Mouse (Mus musculus) heart, adult 2 months (tissue): ENCODE measurements at regions not wholly inside any gene's neighbourhood (a gene's known extent, or its start where the extent isn't known, plus 50 kb on each side); places are given as distances from the start of the nearest gene placed in this dataset.

Experiments used
- CTCF ChIP-seq: fragments of 200-600 bp; IDR thresholded peaks from 2 replicates; pipeline ENCODE4 v1.8.1; 2022; ENCODE audit warnings: antibody characterized with exemption, mild to moderate bottlenecking, moderate library complexity
- POLR2A ChIP-seq: fragments of 200-500 bp; IDR thresholded peaks from 2 replicates; pipeline ENCODE4 v1.6.1; 2011; ENCODE audit warnings: mild to moderate bottlenecking, low read depth, low read length, control low read depth; ENCODE audit not compliant: insufficient read depth

DNA sequence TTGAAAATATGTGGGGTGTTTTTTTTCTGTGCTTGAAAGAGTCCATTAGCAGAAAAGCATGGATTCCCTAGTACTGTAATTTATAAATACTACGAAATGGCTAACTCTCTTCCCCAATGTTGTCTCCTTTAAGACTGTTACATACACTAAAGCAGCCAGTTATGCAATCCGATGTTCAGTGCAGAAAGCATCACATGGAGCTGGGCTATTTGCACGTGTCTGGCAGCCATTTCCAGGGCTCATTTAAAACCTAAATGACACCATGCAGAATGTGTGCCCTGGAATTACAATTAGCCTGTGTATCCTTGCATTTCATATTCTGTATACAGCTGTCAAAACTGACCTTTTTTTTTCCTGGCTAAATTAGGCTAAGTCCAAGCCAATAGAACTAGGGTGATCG lies 60.2 kb downstream of the Plk2 start:
- no peak for TF ChIP-seq CTCF
- TF ChIP-seq POLR2A, result no peak
